Mouse (Mus musculus) brain, embryonic 14.5 days (tissue): ENCODE data around the gene Btbd19.

ENCODE experiments used
- CTCF ChIP-seq: fragments of 200-500 bp; IDR thresholded peaks from 2 replicates; pipeline ENCODE4 v1.5.1; 2012; ENCODE audit warnings: inconsistent platforms, mild to moderate bottlenecking, moderate library complexity, borderline replicate concordance; ENCODE audit not compliant: insufficient read depth, insufficient read length; ENCODE audit errors: extremely low read depth
- POLR2A ChIP-seq: fragments of 200-500 bp; IDR thresholded peaks from 2 replicates; pipeline ENCODE4 v1.6.1; 2012; ENCODE audit warnings: mild to moderate bottlenecking, inconsistent platforms, borderline replicate concordance; ENCODE audit not compliant: poor library complexity, insufficient read depth, insufficient read length, severe bottlenecking; ENCODE audit errors: extremely low read depth

DNA sequence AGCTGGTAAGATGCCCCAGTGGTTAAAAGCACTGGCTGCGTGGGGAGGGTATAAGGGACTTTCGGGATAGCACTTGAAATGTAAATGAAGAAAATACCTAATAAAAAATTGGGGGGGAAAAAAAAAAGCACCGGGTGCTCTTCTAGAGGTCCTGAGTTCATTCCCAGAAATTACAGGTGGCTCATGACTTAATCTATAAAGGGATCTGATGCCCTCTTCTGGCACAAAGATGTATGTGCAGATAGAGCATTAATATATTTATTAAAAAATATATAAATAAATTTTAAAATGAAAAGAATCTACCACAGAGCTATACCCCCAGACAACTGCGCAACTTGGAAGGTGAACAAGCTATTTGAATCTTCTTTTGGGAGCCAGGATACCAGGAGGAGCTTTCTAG is 15.1 kb upstream of the Btbd19 start:
- TF ChIP-seq POLR2A: no peak
- no peak for TF ChIP-seq CTCF
